Mouse (Mus musculus) kidney, adult 8-10 months (tissue): ENCODE results near the gene Wnt16.

Experiments used
- DNase-seq, 2 experiments: peaks; one replicate each; pipeline ENCODE4 v3.0.0; 2022

Gene Wnt16

DNA sequence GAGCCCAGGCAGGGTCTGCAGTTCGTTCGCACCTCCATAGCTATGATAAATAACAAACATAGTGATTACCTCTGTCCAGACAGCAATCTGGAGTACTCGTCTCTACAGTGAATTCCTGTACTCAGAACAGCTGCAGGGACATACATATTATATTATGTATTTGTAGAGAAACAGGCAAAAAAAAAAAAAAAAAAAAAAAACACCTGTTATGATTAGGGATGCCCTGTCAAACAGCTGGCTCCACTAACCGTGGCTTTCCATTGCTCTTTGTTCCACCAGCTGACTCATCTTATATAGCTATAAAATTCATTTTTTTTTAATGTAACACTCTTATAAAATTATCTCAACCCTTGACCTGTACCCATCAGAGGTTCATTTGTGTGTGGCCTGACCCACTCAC, 38.3 kb downstream of the Wnt16 start:
- DNase-seq = no peak

DNA sequence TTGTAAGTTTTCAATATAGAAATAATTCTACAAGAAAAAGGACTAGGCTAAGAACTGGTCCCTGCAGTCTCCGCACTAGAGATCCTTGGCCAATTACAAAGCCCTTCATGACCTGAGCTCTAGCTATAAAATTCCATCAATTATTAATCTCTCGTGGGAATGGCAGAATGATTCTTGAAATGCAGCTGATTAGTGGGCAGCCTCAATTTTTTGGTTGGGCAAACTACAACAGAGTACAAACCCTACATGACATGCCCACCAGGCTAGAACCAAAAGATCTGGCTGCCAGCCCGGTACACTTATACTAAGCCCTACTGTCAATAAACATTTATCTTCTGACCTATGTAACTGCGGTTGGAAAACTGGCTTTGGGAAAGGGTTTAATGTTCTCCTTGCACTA, 39.1 kb downstream of the Wnt16 start:
- peak; percentile 21 to 32 for DNase-seq

DNA sequence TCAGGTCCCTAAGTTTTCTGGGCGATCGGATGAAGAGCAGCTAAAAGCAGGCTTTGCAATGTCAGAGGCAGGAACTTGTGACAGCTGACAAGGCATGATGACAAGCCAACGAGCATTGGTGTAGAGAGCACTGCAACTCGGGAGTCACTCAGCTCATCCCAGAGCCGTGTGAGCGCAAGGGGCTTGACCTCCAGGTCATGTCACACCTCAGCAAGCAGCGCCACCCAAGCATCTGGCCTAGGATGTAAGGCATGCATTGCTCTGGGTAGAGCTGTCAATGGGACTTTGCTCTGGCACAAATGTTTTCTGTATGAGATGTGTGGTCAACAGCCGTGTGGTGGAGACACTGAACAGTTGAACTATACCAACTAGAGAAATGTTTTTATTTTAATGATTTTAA, 39.9 kb downstream of the Wnt16 start:
- no peak for DNase-seq

DNA sequence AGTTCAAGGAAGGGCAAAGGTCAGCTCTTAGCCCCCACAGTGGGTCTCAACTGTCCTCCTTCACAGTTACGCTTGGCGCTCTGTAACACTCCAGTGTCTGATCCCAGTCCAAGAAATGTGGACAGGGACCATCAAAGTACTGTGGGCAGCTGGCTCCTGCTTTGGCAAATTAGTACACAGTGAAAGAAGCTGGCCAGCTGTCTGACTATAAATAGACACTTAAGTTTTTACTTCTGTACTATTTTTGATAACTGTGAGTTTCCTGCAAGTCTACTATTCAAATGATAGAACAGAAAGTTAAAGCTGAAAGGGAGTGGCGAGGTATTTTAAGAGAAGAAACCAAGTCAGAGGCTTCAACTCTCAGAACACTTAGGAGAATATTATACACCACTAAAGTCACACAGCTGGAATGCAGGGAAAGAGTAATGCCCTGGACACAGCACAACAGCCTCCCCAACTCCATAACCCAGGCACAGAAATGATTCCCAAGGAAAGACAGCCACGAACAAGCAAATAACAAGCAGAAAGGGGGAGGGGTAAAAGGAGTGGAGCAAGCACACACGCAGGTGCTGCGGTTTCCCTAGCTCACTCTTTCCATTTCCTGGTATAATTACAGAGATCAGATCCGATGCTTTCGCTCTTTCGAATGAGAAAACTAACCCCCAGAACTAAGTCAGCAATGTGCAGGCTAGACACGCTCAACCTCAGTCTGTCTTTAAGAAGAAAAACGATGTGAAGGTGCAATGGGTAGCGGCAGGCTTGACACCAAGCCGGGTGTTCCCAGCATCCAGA, 42.3 kb downstream of the Wnt16 start:
- no peak for DNase-seq

DNA sequence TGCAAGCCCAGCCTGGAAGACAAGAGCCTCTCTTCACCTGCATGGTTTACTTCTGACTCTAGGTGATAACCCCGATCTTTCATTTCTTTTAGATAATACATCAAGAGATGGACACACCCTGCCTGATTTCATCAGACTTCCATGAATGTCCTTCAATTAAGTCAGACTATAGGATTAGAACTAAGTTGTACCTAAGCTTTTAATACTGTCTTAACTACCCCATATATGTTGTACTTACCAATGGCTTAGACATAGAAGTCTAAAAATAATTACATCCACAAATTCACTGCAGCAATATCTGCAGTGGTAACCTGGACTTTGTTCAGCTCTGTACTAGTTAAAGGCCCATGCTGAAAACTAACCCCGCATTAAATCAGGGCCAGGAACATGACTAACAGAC, 44.5 kb downstream of the Wnt16 start:
- no peak for DNase-seq

DNA sequence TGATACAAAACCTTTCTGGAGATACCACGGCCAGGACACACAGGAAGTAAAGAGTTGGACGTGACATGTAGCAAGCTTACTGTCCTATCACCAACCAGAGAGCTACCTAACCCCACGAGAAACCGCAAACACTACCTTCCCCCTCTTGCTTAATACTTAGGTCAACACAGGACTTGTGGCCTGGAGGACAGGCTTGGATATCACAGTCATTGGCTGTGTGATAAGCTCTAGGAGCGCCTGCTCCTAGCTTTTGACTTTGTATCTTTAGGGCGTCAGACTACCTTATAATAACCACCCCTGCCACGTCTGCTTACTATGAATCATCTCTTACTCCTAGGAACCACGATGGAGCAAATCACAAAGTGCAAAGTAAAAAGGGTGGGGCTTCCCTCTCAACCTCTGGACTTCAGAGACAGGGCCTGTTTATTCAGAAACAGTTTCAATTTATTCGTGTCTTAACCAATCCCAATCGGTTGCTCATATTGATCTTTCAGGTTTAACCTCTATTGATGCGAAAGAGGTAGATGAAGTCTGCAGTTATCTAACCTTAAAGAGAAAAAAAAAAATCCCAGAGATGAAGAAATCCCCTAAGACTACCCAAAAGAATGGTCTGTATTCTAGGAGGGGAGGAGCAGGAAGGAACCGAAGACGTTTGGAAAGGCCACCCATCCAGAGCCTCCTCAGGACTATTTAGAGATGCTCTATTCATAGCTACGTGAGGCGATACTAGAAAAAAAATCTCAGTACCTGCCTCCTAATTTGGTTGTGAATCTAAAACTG, 51.9 kb downstream of the Wnt16 start:
- DNase-seq = no peak

DNA sequence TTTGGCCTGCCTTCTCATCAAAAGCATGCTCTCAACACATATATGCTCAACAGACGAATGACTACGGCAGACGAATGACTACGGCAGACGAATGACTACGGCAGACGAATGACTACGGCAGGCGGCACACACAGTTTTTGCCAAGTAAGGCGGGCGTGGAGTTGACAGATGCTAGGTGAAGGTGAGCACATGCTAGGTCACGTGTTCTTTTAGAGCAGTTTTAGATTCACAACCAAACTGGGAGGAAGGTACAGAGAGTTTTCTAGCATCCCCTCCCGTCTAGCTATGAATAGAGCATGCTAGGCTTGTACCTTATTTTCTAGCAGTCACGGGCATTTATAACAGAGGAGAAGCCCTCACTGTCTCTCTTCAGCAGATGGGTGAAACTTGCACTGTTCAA, 52.8 kb downstream of the Wnt16 start:
- DNase-seq = no peak

DNA sequence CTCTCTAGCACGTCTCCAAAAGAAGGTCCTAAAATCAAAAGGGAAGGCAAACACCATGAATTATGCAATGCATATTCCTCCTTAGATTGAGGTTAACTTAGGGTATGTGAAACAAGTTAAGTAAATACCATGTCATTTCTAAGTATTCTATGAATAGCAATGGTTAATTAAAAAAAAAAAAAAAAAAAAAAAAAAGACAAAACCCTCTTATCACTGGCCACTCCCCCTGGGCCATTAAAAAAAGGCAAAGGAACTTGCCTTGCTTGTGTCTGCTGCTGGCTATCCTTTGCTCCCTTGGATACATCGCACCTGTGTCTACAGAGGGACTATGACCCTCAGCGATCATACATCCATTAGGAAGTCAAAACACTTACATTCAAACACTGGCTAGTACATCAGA, 55.3 kb downstream of the Wnt16 start:
- no peak for DNase-seq

DNA sequence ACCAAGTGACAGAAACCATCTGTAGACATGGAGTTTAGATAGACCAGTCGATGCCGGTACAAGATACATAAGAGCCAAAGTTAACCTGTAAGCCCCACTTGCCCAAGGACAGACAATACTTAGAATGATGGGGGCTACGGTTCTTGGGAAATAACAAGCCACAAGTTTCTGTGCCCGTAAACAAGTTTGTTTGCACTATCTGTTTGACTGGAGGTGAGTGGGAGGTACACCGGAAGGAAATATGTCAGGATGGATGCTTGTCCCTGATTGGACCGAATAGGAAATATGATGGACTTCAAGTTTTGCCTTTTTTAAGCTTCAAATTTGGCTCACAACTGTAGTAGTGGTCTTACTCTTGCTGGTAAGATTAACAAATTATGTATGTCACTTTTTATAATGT, 55.7 kb downstream of the Wnt16 start:
- no peak for DNase-seq

DNA sequence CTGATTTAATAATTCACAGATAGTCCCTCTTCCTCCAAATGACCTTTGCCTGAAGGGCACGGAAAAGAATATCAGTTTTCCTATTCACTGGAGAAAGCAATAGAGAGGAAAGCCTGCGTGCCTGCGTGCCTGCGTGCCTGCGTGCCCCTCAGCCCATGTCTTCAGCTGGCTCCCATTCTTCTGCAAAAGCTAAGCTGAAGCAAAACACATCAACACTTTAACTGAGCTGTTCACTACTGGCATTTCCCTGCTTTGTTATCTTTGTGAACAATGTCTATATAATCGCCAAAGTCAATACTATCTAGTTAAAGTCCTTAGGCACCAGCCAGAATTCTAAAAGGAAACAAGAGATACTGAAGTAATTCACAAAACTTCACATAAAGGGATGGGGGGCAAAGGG, 56.4 kb downstream of the Wnt16 start:
- no peak for DNase-seq

DNA sequence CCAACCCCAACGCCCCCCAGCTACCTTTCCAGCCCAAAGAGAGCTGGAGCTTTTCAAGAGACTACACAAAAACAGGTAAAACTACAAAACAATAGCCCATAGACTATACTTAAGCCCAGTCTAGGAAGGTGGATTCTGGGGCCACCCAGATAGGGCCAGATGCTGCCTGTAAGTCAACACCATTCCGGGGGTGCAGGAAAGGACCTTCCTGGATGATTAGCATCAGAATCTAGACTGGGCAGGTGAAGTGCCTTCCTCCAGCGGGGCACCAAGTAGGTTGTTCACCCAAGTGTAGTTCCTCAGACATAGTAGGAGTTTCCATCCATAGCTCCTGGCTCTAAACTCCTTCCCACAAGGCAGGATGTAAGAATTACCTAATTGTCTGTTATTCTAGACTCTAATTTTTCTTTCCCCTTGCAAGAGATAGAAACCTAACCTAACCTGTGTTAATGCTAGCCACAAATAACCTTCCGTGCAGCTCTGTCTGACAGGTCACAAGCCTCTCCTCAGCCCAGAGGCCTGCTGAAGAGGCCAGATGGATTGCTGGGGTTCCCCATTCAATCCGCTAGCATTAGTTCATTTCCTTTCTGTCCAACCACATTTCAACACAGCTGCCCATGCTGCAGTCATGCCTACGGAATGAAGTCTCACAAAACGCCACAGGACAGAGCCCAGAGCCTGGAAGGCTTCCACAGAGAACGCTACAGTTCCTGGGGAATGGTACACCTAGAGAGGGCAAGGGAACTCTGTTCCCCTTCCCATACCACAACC, 59.3 kb downstream of the Wnt16 start:
- DNase-seq = no peak
